Mouse (Mus musculus) testis, adult 2 months (tissue): ENCODE measurements at regions not wholly inside any gene's neighbourhood (a gene's known extent, or its start where the extent isn't known, plus 50 kb on each side); places are given as distances from the start of the nearest gene placed in this dataset.

ENCODE experiments used
- H3K27ac ChIP-seq: fragments of 200-500 bp; 2 replicates; pipeline ENCODE4 v1.5.1; 2012; ENCODE audit warnings: low read depth, low read length; ENCODE audit not compliant: control insufficient read depth, insufficient read depth
- H3K27me3 ChIP-seq: fragments of 200-500 bp; 2 replicates; pipeline ENCODE4 v1.6.1; 2012; ENCODE audit warnings: mild to moderate bottlenecking, low read length, moderate library complexity; ENCODE audit not compliant: control insufficient read depth, insufficient read depth
- H3K36me3 ChIP-seq: fragments of 200-500 bp; 2 replicates; pipeline ENCODE4 v1.6.1; 2012; ENCODE audit warnings: mild to moderate bottlenecking, low read length; ENCODE audit not compliant: control insufficient read depth, insufficient read depth
- H3K4me1 ChIP-seq: fragments of 200-500 bp; 2 replicates; pipeline ENCODE4 v1.6.1; 2012; ENCODE audit warnings: low read length; ENCODE audit not compliant: control insufficient read depth, insufficient read depth
- H3K4me3 ChIP-seq: fragments of 200-500 bp; 2 replicates; pipeline ENCODE4 v1.5.1; 2012; ENCODE audit warnings: low read depth, mild to moderate bottlenecking, low read length, moderate library complexity, mixed read lengths; ENCODE audit not compliant: control insufficient read depth
- CTCF ChIP-seq: fragments of 200-500 bp; IDR thresholded peaks from 2 replicates; pipeline ENCODE4 v1.5.1; 2012; ENCODE audit warnings: low read depth, mild to moderate bottlenecking, inconsistent platforms, low read length, moderate library complexity; ENCODE audit not compliant: control insufficient read depth, insufficient read depth, insufficient replicate concordance
- POLR2A ChIP-seq: fragments of 200-500 bp; IDR thresholded peaks from 2 replicates; pipeline ENCODE4 v1.6.1; 2012; ENCODE audit warnings: low read depth, mild to moderate bottlenecking, inconsistent platforms, low read length, moderate library complexity; ENCODE audit not compliant: control insufficient read depth

- Histone ChIP-seq H3K4me3 (no peak overlapping the region), H3K27ac (no peak overlapping the region), H3K36me3 (no peaks in the 10 kb centered on the region), H3K4me1 (peaks cover 9% of the 10 kb centered on the region), H3K27me3 (no peaks in the 10 kb centered on the region)
- TF ChIP-seq POLR2A (no peak), CTCF (no peak)
Measured at GRCm38 (mm10) chr10:117956174-117956950, 110.5 kb upstream of the Rap1b start.

DNA sequence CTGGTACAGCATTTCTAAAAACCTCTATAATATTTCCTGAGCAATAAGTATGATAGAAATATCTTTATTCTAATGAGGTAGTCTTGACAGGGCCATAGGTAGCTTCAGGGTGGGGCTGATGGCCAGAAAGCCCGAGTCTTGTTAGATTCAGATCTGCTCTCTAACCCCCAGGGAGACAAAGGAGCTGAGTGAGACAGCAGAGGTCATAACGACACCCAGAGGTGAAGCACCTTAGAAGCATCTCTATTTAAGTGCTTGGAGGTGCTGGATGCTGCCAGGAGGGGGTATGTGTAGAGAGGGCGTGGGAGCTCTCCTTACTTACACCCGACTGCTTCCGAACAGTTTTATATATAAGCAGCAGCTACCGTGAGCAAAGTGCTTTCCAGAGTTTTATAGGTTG, 128.9 kb upstream of the Rap1b start:
- no peak overlapping the region for H3K4me3 ChIP-seq
- no peaks in the 10 kb centered on the region for H3K36me3 ChIP-seq
- H3K4me1 ChIP-seq = no peaks in the 10 kb centered on the region
- TF ChIP-seq POLR2A (no peak), CTCF (no peak)
- H3K27me3 ChIP-seq = no peaks in the 10 kb centered on the region
- H3K27ac ChIP-seq = no peak overlapping the region

GRCm38 (mm10) chr10:117975467-117975866, 129.6 kb upstream of the Rap1b start:
- no peak overlapping the region for H3K27ac ChIP-seq
- no peaks in the 10 kb centered on the region for H3K27me3 ChIP-seq
- TF ChIP-seq CTCF = no peak
- TF ChIP-seq POLR2A = no peak

DNA sequence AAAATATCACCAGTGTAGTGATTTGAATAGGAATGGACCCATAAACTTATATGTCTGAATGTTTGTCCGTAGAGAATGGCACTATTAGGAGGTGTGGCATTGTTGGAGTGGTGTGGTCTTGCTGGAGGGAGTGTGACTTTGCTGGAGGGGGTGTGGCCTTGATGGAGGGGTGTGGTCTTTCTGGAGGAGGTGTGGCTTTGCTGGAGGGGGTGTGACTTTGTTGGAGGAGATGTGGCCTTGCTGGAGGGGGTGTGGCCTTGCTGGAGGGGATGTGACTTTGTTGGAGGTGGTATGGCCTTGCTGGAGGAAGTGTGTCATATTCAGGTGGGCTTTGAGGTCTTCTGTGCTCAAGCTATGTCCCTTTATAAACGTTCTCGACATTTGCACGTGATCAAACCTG, 133.3 kb upstream of the Rap1b start:
- no peak overlapping the region for H3K4me3 ChIP-seq
- no peak overlapping the region for H3K27ac ChIP-seq
- no peaks in the 10 kb centered on the region for H3K36me3 ChIP-seq
- no peak for TF ChIP-seq POLR2A
- TF ChIP-seq CTCF = no peak
- H3K4me1 ChIP-seq = no peaks in the 10 kb centered on the region
- H3K27me3 ChIP-seq = no peaks in the 10 kb centered on the region

More at GRCm38 (mm10) chr10:117975467-117975866, 129.6 kb upstream of the Rap1b start:
- H3K4me3 ChIP-seq = no peak overlapping the region
- no peaks in the 10 kb centered on the region for H3K4me1 ChIP-seq
- H3K36me3 ChIP-seq = no peaks in the 10 kb centered on the region

- no peaks in the 10 kb centered on the region for H3K27me3 ChIP-seq
- no peak for TF ChIP-seq POLR2A
- no peak for TF ChIP-seq CTCF
- H3K4me1 ChIP-seq = no peaks in the 10 kb centered on the region
- H3K36me3 ChIP-seq = no peaks in the 10 kb centered on the region
- no peak overlapping the region for H3K27ac ChIP-seq
- H3K4me3 ChIP-seq = no peak overlapping the region
Measured at GRCm38 (mm10) chr10:117982611-117983210, 136.9 kb upstream of the Rap1b start.

GRCm38 (mm10) chr10:117983271-117983670, 137.4 kb upstream of the Rap1b start:
- H3K27ac ChIP-seq = no peak overlapping the region
- no peaks in the 10 kb centered on the region for H3K27me3 ChIP-seq
- TF ChIP-seq CTCF (no peak), POLR2A (no peak)
- no peaks in the 10 kb centered on the region for H3K36me3 ChIP-seq
- no peak overlapping the region for H3K4me3 ChIP-seq
- H3K4me1 ChIP-seq = no peaks in the 10 kb centered on the region

- Histone ChIP-seq H3K4me1 (no peaks in the 10 kb centered on the region), H3K27me3 (no peaks in the 10 kb centered on the region), H3K4me3 (no peak overlapping the region), H3K27ac (no peak overlapping the region), H3K36me3 (no peaks in the 10 kb centered on the region)
- TF ChIP-seq CTCF = no peak
- no peak for TF ChIP-seq POLR2A
Measured at GRCm38 (mm10) chr10:117984784-117985602, 139.2 kb upstream of the Rap1b start.
